Mouse (Mus musculus): ENCODE results near the gene Ddx5.
"Not testable (repeated sequence)": the region's sequence is repeated elsewhere in the genome, so short reads cannot be mapped to it uniquely, and the experiment has no call there.

Gene Ddx5

GRCm38 (mm10) chr11:106793846-106794245 lies 4.9 kb upstream of the Ddx5 start:
- intact Hi-C loops (cut with DNase I): no loop called here

GRCm38 (mm10) chr11:106789649-106790048 lies 664 bp upstream of the Ddx5 start:
- intact Hi-C loops (cut with DNase I): no loop called here

GRCm38 (mm10) chr11:106788026-106788774 lies 785 bp downstream of the Ddx5 start:
- intact Hi-C loops (cut with DNase I): no loop called here

GRCm38 (mm10) chr11:106787131-106788025 lies 1.6 kb downstream of the Ddx5 start:
- intact Hi-C loops (cut with DNase I): no loop called here

- intact Hi-C loops (cut with DNase I): no loop called here
These were observed 3.9 kb downstream of the Ddx5 start for GRCm38 (mm10) chr11:106785043-106785442.

- intact Hi-C loops (cut with DNase I): no loop called here
These were observed 4.5 kb downstream of the Ddx5 start for GRCm38 (mm10) chr11:106784476-106784875.

- intact Hi-C loops (cut with DNase I): no loop called here
These were observed 5.9 kb downstream of the Ddx5 start for GRCm38 (mm10) chr11:106782841-106783764.

- intact Hi-C loops (cut with DNase I): not testable (repeated sequence)
These were observed 6.7 kb downstream of the Ddx5 start for GRCm38 (mm10) chr11:106782271-106782670.

GRCm38 (mm10) chr11:106780590-106781220 lies 8.3 kb downstream of the Ddx5 start:
- intact Hi-C loops (cut with DNase I): no loop called here

- intact Hi-C loops (cut with DNase I): no loop called here
These were observed 8.9 kb downstream of the Ddx5 start for GRCm38 (mm10) chr11:106780089-106780425.

- intact Hi-C loops (cut with DNase I): no loop called here
These were observed 9.4 kb downstream of the Ddx5 start, which contains the start of gene Polg2 for GRCm38 (mm10) chr11:106779388-106780088. TSS of gene Polg2 (minus strand) at chr11:106779537.

GRCm38 (mm10) chr11:106778589-106779387 lies 10.2 kb downstream of the Ddx5 start:
- intact Hi-C loops (cut with DNase I): no loop called here

GRCm38 (mm10) chr11:106778132-106778531 lies 10.9 kb downstream of the Ddx5 start:
- intact Hi-C loops (cut with DNase I): no loop called here

GRCm38 (mm10) chr11:106777395-106777794 lies 11.6 kb downstream of the Ddx5 start:
- intact Hi-C loops (cut with DNase I): no loop called here

- intact Hi-C loops (cut with DNase I): no loop called here
These were observed 12.0 kb downstream of the Ddx5 start for GRCm38 (mm10) chr11:106776960-106777359.

GRCm38 (mm10) chr11:106773061-106773460 lies 15.9 kb downstream of the Ddx5 start:
- intact Hi-C loops (cut with DNase I): no loop called here

- intact Hi-C loops (cut with DNase I): no loop called here
These were observed 18.6 kb downstream of the Ddx5 start for GRCm38 (mm10) chr11:106770195-106770974.

- intact Hi-C loops (cut with DNase I): no loop called here
These were observed 21.5 kb downstream of the Ddx5 start for GRCm38 (mm10) chr11:106767516-106767915.
